Mouse (Mus musculus) left cerebral cortex, adult 18-20 months (tissue): Measurements from ENCODE around the gene Olfr488. TPM values are rescaled to one million over a fixed set of nuclear protein-coding genes. Genes with fewer than 3 reads are reported as not detected.
"Not testable (repeated sequence)": the region's sequence is repeated elsewhere in the genome, so short reads cannot be mapped to it uniquely, and the experiment has no call there.

Experiments
- DNase-seq, 2 experiments: peaks; one replicate each; pipeline ENCODE4 v3.0.0; 2021 to 2022; ENCODE audit warnings: low spot score in 2 of 2, mixed read lengths in 1 of 2
- long read RNA-seq, 2 experiments: library from polyadenylated mRNA; stranded (forward); transcript quantifications; one replicate each; pipeline ENCODE4 v2.0.0; 2021
- total RNA-seq, 2 experiments: library from RNA; stranded (reverse); gene quantifications; 2 replicates each; pipeline ENCODE4 v1.2.3; 2021

Gene Olfr488
- total RNA-seq: not detected
- long read RNA-seq, experiment 1: 0 reads
- long read RNA-seq, experiment 2: 0 reads

GRCm38 (mm10) chr7:108258247-108258646 is at the start of gene Olfr488:
TSS of gene Olfr488 (minus strand) at chr7:108258347.
- DNase-seq: no peak

GRCm38 (mm10) chr7:108288834-108289233 is 30.7 kb upstream of the Olfr488 start, which contains the start of gene Olfr490:
TSS of gene Olfr490 (minus strand) at chr7:108288934.
- no peak for DNase-seq

- no peak for DNase-seq
These were observed 24.6 kb downstream of the Olfr488 start for GRCm38 (mm10) chr7:108233551-108233950.

- not testable (repeated sequence) for DNase-seq
These were observed 43.6 kb downstream of the Olfr488 start, which contains the start of gene Olfr487 for GRCm38 (mm10) chr7:108214536-108214935. TSS of gene Olfr487 (minus strand) at chr7:108214636.

Other genes starting within 250 kb of the Olfr488 start
- gene Olfr478, start 224.4 kb downstream of the Olfr488 start, total RNA-seq: not detected
- not detected for gene Olfr479, start 207.7 kb downstream of the Olfr488 start, total RNA-seq
- gene Olfr480, start 191.0 kb downstream of the Olfr488 start, total RNA-seq: not detected
- not detected for gene Olfr481, start 178.5 kb downstream of the Olfr488 start, total RNA-seq
- 1 to 10 TPM; 2.4 to 2.6 TPM for gene Olfr482, start 160.8 kb downstream of the Olfr488 start, total RNA-seq
- not detected for gene Olfr483, start 157.5 kb downstream of the Olfr488 start, total RNA-seq
- gene Olfr484, start 130.9 kb downstream of the Olfr488 start, total RNA-seq: not detected
- not detected for gene Olfr485, start 98.5 kb downstream of the Olfr488 start, total RNA-seq
- not detected for gene Olfr486, start 85.6 kb downstream of the Olfr488 start, total RNA-seq
- not detected for gene Olfr487, start 43.7 kb downstream of the Olfr488 start, total RNA-seq
- gene Olfr490, start 30.6 kb upstream of the Olfr488 start, total RNA-seq: not detected
- not detected for gene Olfr491, start 55.1 kb upstream of the Olfr488 start, total RNA-seq
- not detected for gene Olfr492, start 65.3 kb upstream of the Olfr488 start, total RNA-seq
- not detected for gene Olfr493, start 88.6 kb upstream of the Olfr488 start, total RNA-seq
- not detected for gene Olfr494, start 107.0 kb upstream of the Olfr488 start, total RNA-seq
- not detected for gene Olfr495, start 134.8 kb upstream of the Olfr488 start, total RNA-seq
- gene Olfr497, start 162.1 kb upstream of the Olfr488 start, total RNA-seq: not detected
- gene Olfr498, start 207.0 kb upstream of the Olfr488 start, total RNA-seq: not detected